Mouse (Mus musculus) retina, postnatal 7 days (tissue): ENCODE data around the gene Dennd4b.
"Not testable (repeated sequence)": the region's sequence is repeated elsewhere in the genome, so short reads cannot be mapped to it uniquely, and the experiment has no call there.

Source experiments
- DNase-seq: peaks from one replicate; pipeline ENCODE4 v3.0.0-alpha.2; 2012; ENCODE audit warnings: low read depth, low spot score

Dennd4b gene

GRCm38 (mm10) chr3:90253174-90253573 lies 11.8 kb upstream of the Dennd4b start:
- DNase-seq, result not testable (repeated sequence)

GRCm38 (mm10) chr3:90253653-90254418 lies 11.1 kb upstream of the Dennd4b start, which contains the start of gene Crtc2:
Gene Crtc2 (plus strand): TSS chr3:90254163.
- peak; percentile 93 for DNase-seq

- no peak for DNase-seq
Observed at GRCm38 (mm10) chr3:90254419-90255193, 10.4 kb upstream of the Dennd4b start.

GRCm38 (mm10) chr3:90255194-90255565 lies 9.8 kb upstream of the Dennd4b start:
- DNase-seq, result no peak

GRCm38 (mm10) chr3:90255784-90256353 lies 9.1 kb upstream of the Dennd4b start:
- DNase-seq, result no peak

- DNase-seq, result no peak
Observed at GRCm38 (mm10) chr3:90256731-90257530, 8.1 kb upstream of the Dennd4b start.

- DNase-seq, result no peak
Observed at GRCm38 (mm10) chr3:90258521-90258920, 6.5 kb upstream of the Dennd4b start.

- DNase-seq, result no peak
Observed at GRCm38 (mm10) chr3:90263121-90263771, 1.7 kb upstream of the Dennd4b start.

GRCm38 (mm10) chr3:90264687-90265033 lies 325 bp upstream of the Dennd4b start:
- no peak for DNase-seq

GRCm38 (mm10) chr3:90265932-90266741 lies 1.2 kb downstream of the Dennd4b start:
- no peak for DNase-seq

- DNase-seq, result no peak
Observed at GRCm38 (mm10) chr3:90266901-90267775, 2.2 kb downstream of the Dennd4b start.

- no peak for DNase-seq
Observed at GRCm38 (mm10) chr3:90268190-90268589, 3.2 kb downstream of the Dennd4b start.

GRCm38 (mm10) chr3:90268971-90269370 lies 4.0 kb downstream of the Dennd4b start:
- no peak for DNase-seq

- no peak for DNase-seq
Observed at GRCm38 (mm10) chr3:90270784-90271183, 5.8 kb downstream of the Dennd4b start.

- DNase-seq, result no peak
Observed at GRCm38 (mm10) chr3:90272170-90272569, 7.2 kb downstream of the Dennd4b start.

GRCm38 (mm10) chr3:90273855-90274254 lies 8.9 kb downstream of the Dennd4b start:
- DNase-seq, result no peak

GRCm38 (mm10) chr3:90275286-90275685 lies 10.3 kb downstream of the Dennd4b start:
- DNase-seq, result no peak

GRCm38 (mm10) chr3:90276858-90277257 lies 11.9 kb downstream of the Dennd4b start:
- DNase-seq, result no peak

- no peak for DNase-seq
Observed at GRCm38 (mm10) chr3:90277793-90278192, 12.8 kb downstream of the Dennd4b start.
